Mouse (Mus musculus): ENCODE results near the gene Cacng6.

Gene Cacng6

DNA sequence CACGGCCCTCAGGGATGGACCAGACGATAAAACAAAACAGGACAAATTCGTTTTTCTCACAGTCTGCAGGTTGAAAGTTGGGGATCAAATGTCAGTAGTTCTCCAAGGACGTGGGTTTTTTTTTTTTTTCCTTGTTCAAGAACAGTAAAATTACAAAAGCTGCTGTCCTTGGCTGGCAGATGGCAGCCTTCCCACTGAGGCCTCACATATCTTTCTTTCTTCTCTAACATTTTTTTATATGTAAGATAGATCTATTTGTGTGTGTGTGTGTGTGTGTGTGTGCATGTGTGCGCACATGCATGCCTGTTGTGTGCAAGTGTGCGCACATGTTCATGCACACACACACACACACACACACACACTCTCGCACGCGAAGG lies 33.8 kb downstream of the Cacng6 start:
- in situ Hi-C loops (cut with MboI; ENCODE audit: low sequenced_read_pairs): no loop called here

DNA sequence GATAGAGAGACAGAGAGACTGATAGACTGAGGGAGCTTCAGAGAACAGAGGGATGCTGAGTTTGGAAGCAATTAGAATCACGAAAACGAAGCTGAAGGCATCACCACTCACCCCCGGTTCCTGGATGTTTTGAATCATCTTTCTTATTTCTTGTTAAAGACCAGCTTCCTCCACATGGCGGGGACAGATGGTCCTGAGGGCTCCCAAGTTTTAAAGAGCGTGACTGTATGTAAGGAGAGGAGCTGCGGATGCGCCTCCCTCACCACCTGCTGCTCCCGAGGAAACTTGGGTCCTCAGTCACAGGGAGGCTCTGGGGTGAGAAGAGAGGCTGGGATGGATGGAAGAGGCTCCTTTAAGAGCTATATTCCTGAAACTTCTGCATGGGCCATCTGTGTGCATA lies 36.3 kb downstream of the Cacng6 start:
- in situ Hi-C loops (cut with MboI; ENCODE audit: low sequenced_read_pairs): no loop called here

DNA sequence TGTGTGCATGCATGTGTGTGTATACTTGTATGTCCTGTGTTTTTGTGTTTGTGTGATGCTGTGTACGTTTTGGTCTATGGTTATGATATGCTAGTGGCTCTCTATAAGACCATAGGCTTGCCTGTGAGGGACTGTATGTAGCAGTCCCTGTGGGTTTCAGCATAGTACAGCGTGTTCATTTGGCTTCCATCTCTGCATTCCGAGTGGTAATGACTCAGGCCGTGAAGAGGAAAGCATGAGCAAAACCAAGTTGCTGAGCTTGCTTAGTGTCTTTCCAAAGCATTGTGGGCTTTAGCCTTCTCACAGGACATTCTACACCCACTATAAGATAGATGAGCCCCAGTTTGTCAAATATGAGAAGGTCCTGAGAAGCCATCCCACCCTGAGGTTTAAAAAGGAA lies 39.3 kb downstream of the Cacng6 start:
- in situ Hi-C loops (cut with MboI; ENCODE audit: low sequenced_read_pairs): no loop called here

DNA sequence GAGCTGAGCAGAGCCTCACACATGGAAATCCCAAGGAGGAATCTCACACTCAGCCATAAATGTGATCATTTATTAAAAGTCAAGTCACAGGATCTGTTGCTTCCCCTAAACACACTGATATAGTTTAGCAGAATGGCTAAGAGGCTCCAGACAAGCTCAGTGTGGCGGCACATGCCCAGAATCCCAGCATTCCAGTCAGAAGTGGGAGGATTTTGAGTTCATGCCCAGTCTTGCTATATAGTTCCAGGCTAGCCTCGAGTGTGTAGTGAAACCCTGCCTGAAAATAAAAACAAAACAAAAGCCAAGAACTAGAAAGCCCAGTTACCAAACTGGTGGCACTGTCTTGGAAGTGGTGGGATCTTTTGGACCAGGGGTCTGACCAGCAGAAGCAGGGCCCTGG lies 44.6 kb downstream of the Cacng6 start:
- in situ Hi-C loops (cut with MboI; ENCODE audit: low sequenced_read_pairs): no loop called here

DNA sequence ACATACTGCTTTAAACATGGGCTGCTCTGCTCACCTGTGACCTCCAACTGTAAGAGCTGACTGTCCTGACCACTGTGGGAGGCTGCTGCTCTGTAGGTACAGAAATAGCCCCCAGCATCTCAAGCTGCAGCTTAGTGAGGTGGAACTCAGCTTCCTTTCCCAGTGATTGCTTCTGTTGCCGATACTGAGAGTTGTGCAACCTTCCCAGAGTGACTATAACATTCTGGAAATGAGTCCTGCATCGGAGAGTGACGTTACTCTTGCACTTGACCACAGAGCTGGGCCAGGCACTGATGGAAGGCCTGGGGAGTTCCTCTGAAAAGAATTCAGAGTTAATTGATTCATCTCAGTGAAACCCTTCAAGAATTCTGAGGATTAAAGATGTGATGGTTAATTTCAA lies 48.8 kb downstream of the Cacng6 start:
- in situ Hi-C loops (cut with MboI; ENCODE audit: low sequenced_read_pairs): no loop called here

DNA sequence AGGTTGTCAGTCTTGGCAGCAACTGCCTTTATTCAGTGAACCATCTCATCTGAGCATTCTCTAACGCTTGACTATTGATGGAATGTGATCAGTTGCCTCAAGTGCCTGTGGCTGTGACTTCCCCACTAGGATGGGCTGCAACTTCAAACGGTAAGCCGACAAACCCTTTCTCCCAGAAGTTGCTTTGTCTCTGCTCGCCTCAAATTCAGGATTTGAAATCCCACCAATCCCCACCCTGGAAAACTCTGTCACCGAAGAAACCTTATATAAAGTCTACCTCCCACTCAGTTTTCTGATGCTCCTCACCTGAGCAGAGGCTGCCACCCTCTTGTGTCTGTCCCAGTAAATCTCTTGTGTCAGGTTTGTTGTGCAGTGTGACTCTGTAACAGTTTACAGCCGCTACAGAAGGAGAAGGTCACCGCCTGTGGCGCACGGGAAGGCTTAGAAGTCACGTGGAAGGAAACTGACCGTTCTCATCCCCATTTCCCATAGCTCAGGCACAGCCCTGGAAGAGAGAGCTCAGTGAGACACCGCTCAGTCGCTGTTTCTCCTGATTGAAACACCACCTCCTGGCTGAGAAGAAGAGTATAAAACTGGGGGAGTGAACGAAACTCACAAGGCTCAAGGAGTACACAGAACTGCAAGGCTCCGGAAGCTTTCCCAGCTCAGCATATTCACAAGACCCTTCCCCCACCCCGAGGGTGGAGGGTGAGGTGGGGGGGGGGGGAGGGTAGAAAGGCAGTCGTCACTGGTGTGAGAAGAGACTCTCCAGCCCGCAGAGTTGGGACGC lies 50.5 kb downstream of the Cacng6 start:
- in situ Hi-C loops (cut with MboI; ENCODE audit: low sequenced_read_pairs): no loop called here

DNA sequence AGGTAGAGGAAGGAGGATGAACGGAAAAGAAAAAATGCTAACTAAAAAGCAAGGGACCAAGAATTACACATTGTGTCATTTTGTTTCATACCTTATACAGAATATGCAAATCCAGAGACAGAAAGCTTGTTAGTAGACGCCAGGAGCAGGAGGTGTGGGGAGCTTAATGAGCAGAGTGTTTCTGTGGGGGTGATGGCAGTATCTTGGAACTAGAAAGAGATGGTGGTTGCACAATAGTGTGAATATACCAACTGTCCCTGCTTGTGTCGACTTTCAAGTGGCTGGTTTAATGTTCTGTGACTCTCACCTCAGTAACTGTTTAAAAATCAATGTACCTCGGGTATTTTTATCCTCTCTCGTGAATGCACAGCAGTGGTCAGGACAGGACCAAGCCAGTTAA lies 52.7 kb downstream of the Cacng6 start:
- in situ Hi-C loops (cut with MboI; ENCODE audit: low sequenced_read_pairs): no loop called here

DNA sequence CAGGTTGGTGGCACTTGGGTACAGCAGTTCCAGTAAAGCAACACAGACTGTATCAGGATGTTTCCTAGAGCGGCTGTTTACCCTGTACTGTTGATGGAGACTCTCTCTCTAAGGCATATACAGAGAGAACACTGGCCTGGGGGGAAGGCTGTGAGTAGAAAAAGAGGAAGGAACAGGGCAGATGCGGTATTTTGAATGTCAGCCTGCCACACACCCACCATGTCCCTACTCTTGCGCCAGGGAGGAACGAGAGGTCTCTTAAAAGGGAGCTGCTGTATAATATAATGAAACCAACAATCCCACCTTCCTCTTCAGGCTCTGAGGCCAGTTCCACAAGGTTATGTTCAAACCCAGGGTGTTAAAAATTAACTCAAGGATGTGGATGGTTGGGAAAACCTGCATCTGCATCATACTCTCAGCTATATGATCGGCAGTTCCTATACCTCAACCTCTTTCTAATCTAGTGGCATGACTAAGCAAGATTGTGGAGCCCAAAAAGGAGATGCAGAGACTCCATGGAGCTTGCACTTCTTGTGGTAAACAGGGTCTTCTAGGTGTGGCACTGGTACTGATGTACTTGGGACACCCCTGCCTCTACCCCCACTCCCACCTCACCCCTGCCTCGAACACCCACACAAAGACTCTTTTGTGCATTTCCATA lies 58.1 kb downstream of the Cacng6 start:
- in situ Hi-C loops (cut with MboI; ENCODE audit: low sequenced_read_pairs): no loop called here
